Mouse (Mus musculus): Measurements from ENCODE around the gene Ubash3b. TPM values are rescaled to one million over a fixed set of nuclear protein-coding genes. Genes with fewer than 3 reads are reported as not detected.
A peak's percentile ranks its signal among the peaks of the same experiment; 100 is the strongest.

Ubash3b gene
- polyA plus RNA-seq, 1 experiment from 2014 or later: 13.7 TPM

DNA sequence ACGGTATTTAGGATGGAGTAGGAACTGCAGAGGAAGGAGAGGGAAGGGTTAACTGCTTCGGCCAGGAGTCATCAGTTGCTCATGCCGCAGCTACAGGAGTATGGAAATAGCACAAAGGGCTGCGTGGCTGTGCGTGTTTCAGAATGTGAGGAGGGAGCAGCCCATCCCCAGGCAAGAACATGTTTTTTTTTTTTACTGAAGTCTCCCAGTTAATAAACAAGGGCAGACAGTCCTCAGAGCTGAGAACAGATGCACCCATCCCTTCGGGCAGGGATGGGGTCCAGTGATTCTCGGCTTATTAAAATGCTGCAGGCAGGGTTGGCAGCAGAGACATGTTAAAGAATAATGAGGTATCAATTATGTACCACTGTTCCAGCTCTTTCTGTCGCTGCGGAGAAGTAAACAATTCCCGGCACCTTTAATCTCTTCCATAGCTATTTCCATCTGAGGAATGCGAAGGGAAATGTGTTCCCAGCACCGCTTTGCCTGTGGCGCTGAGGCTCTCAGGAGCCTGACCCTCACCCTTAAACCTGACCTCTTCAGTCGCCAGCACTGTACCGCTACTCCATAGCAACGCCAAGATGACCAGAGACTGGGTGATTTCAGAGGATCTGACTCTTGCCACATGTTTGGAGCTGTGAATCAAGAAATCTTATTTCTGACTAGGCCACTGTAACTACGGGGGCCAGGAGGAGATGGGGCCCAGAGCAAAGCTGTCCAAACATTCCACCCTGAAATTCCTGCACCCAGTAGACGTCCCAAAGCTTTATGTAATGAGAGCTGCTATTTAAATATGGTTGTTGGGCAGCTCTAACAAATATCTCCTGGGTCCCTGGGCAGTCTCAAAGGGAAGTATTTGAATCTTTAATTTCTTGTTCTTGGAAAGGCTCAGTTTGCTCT lies 129.7 kb downstream of the Ubash3b start:
- Histone ChIP-seq H3K9ac (ENCODE audit: low read depth, low read length) (no peak overlapping the region), H3K36me3 (ENCODE audit: control insufficient read depth, insufficient read depth, low read length) (no peaks in the 10 kb centered on the region), H3K4me2 (replicated peaks; ENCODE audit: low read depth, low read length) (no peak overlapping the region), H3K27ac (ENCODE audit: low read depth, low read length) (peak overlapping the region; percentile 34), H3K4me1 (replicated peaks; ENCODE audit: control insufficient read depth, insufficient read depth, low read length) (0 out of 2 replicates have a peak, but pooled peaks cover 5% of the 10 kb centered on the region), H3K9me3 (ENCODE audit: control insufficient read depth, low read length) (no peaks in the 10 kb centered on the region), H3K27me3 (ENCODE audit: control insufficient read depth, insufficient read depth, low read length) (no peaks in the 10 kb centered on the region), H3K4me3 (ENCODE audit: low read depth, low read length) (no peak overlapping the region)
- DNase-seq (ENCODE audit: low spot score) (peak; percentile 38), ATAC-seq (ENCODE audit: low FRiP score) (peak; percentile 33; the same call in 1 of the 2 replicates)
- WGBS: 56% methylated on average over 18 of the region's 18 CpGs

DNA sequence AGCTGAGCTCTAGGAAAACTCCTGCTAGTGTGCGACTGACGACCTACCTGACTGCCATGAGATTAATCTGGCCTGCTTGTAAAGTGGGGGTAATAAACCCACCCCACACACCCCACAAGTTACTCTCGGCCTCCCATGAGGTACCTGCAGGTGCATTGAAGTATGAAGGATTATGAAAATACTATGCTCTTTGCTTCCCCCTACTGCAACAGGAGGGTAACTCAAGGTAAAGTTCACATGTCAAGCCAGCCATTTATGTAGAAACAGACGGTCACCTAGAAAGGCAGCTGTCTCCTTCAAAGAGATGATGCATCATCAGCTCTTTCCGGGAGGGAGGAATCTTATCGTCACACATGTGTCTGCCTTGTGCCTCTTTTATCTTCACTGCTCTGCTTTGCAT lies 131.7 kb downstream of the Ubash3b start:
- Histone ChIP-seq H3K36me3 (ENCODE audit: control insufficient read depth, insufficient read depth, low read length) (no peaks in the 10 kb centered on the region), H3K4me2 (replicated peaks; ENCODE audit: low read depth, low read length) (no peak overlapping the region), H3K4me3 (ENCODE audit: low read depth, low read length) (no peak overlapping the region), H3K9me3 (ENCODE audit: control insufficient read depth, low read length) (no peaks in the 10 kb centered on the region), H3K27ac (ENCODE audit: low read depth, low read length) (no peak overlapping the region), H3K4me1 (replicated peaks; ENCODE audit: control insufficient read depth, insufficient read depth, low read length) (0 out of 2 replicates have a peak, but pooled peaks cover 5% of the 10 kb centered on the region), H3K27me3 (ENCODE audit: control insufficient read depth, insufficient read depth, low read length) (no peaks in the 10 kb centered on the region), H3K9ac (ENCODE audit: low read depth, low read length) (no peak overlapping the region)
- 82% methylated on average over 6 of the region's 6 CpGs for WGBS
- no peak for DNase-seq (ENCODE audit: low spot score)
- no peak for ATAC-seq (ENCODE audit: low FRiP score)

DNA sequence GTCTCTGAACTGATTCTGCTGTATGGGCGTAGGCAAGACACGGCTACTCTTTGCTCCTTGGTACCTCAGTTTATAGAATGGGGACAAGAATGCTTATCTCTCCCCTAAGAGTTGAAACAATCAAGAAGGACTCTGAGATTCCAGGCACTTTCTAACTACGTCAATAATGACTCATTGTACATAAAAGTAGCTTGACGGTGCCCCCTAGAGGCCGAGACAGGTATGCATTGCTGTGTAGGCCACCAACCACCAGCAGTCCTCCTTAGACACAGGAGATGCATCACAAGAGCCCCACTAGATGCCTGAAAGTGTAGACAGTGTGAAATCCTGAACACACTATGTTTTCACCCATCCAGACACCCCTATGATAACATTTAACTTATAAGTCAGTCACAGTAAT lies 133.0 kb downstream of the Ubash3b start:
- Histone ChIP-seq H3K27ac (ENCODE audit: low read depth, low read length) (no peak overlapping the region), H3K27me3 (ENCODE audit: control insufficient read depth, insufficient read depth, low read length) (no peaks in the 10 kb centered on the region), H3K4me1 (replicated peaks; ENCODE audit: control insufficient read depth, insufficient read depth, low read length) (0 out of 2 replicates have a peak, but pooled peaks cover 3% of the 10 kb centered on the region), H3K9ac (ENCODE audit: low read depth, low read length) (no peak overlapping the region), H3K9me3 (ENCODE audit: control insufficient read depth, low read length) (no peaks in the 10 kb centered on the region), H3K36me3 (ENCODE audit: control insufficient read depth, insufficient read depth, low read length) (no peaks in the 10 kb centered on the region), H3K4me3 (ENCODE audit: low read depth, low read length) (no peak overlapping the region), H3K4me2 (replicated peaks; ENCODE audit: low read depth, low read length) (no peak overlapping the region)
- 44% methylated on average over 5 of the region's 5 CpGs for WGBS
- ATAC-seq (ENCODE audit: low FRiP score): no peak
- DNase-seq (ENCODE audit: low spot score): peak; percentile 71

DNA sequence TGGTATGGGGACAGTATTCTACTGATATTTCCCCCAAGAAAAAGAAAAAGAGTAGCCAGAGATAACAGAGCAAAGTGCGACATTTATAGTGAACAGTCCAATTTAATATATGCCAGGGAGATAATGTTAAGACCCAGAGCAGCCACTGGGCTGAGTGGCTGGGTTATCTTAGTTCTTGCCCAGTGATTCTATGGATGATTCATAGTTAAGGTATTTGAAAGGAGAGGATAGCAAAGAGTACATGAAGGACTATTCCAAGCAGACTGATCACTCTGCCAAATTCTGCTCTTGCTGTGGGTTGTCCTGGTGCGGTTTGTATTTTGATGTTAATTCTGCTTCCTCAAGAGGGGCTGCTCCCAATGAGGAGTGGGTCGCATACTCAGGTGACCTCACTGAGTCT lies 139.8 kb downstream of the Ubash3b start:
- DNase-seq (ENCODE audit: low spot score): no peak
- H3K36me3 ChIP-seq (ENCODE audit: control insufficient read depth, insufficient read depth, low read length): no peaks in the 10 kb centered on the region
- 61% methylated on average over 3 of the region's 3 CpGs for WGBS
- H3K27ac ChIP-seq (ENCODE audit: low read depth, low read length): no peak overlapping the region
- H3K4me3 ChIP-seq (ENCODE audit: low read depth, low read length): no peak overlapping the region
- H3K4me1 ChIP-seq (replicated peaks; ENCODE audit: control insufficient read depth, insufficient read depth, low read length): no peaks in the 10 kb centered on the region
- H3K27me3 ChIP-seq (ENCODE audit: control insufficient read depth, insufficient read depth, low read length): no peaks in the 10 kb centered on the region
- no peak overlapping the region for H3K4me2 ChIP-seq (replicated peaks; ENCODE audit: low read depth, low read length)
- ATAC-seq (ENCODE audit: low FRiP score): no peak
- H3K9me3 ChIP-seq (ENCODE audit: control insufficient read depth, low read length): no peaks in the 10 kb centered on the region
- no peak overlapping the region for H3K9ac ChIP-seq (ENCODE audit: low read depth, low read length)

DNA sequence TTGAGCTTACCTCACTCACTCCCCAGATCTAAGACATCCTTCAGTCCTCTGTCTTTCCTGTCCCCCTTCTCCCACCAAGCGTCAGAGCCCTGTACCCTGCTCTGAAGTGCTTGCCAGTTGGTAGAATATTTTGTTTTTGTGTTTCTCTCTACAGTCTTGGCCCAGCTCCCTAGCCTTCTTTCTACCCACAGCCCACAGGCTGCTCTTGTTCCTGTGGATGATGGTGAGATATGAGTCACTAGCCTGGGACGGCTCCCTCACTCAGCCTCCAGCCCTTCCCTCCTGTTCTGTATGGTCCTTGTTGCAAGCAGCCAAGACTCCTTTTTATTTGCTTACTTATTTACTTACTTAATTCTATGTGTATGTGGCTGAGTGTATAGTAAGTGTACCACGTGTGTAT lies 141.0 kb downstream of the Ubash3b start:
- H3K4me2 ChIP-seq (replicated peaks; ENCODE audit: low read depth, low read length): no peak overlapping the region
- H3K4me1 ChIP-seq (replicated peaks; ENCODE audit: control insufficient read depth, insufficient read depth, low read length): no peaks in the 10 kb centered on the region
- H3K9ac ChIP-seq (ENCODE audit: low read depth, low read length): no peak overlapping the region
- H3K27ac ChIP-seq (ENCODE audit: low read depth, low read length): no peak overlapping the region
- no peak for ATAC-seq (ENCODE audit: low FRiP score)
- no peaks in the 10 kb centered on the region for H3K36me3 ChIP-seq (ENCODE audit: control insufficient read depth, insufficient read depth, low read length)
- H3K9me3 ChIP-seq (ENCODE audit: control insufficient read depth, low read length): no peaks in the 10 kb centered on the region
- no peak for DNase-seq (ENCODE audit: low spot score)
- no peaks in the 10 kb centered on the region for H3K27me3 ChIP-seq (ENCODE audit: control insufficient read depth, insufficient read depth, low read length)
- H3K4me3 ChIP-seq (ENCODE audit: low read depth, low read length): no peak overlapping the region
- WGBS: 85% methylated on average over 3 of the region's 3 CpGs

DNA sequence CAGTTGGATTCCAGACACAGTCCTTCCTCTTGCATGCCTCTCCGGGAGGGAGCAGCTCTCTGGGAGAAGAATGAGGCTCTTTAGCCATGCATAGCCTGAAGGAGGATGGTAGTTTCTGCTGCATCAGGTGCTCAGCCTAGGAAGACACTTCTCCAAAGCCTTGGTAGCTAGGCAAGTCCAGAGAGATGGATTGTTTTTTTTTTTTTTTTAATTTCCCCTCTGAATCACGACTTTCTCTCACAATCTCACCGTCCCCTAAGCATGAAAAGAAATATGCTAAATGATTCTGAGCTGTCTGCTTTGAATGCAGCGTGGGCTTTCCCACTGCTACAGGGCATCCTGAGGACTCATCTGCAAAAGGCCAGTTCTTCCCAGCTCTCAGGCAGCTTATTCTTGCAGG lies 147.0 kb downstream of the Ubash3b start:
- H3K9me3 ChIP-seq (ENCODE audit: control insufficient read depth, low read length): no peaks in the 10 kb centered on the region
- H3K4me2 ChIP-seq (replicated peaks; ENCODE audit: low read depth, low read length): no peak overlapping the region
- H3K36me3 ChIP-seq (ENCODE audit: control insufficient read depth, insufficient read depth, low read length): no peaks in the 10 kb centered on the region
- no peak overlapping the region for H3K9ac ChIP-seq (ENCODE audit: low read depth, low read length)
- no peak overlapping the region for H3K27ac ChIP-seq (ENCODE audit: low read depth, low read length)
- DNase-seq (ENCODE audit: low spot score) (no peak), ATAC-seq (ENCODE audit: low FRiP score) (no peak)
- WGBS: 40% methylated on average over 4 of the region's 4 CpGs
- peaks cover 6% of the 10 kb centered on the region; the same call in 1 of the 2 replicates for H3K4me1 ChIP-seq (replicated peaks; ENCODE audit: control insufficient read depth, insufficient read depth, low read length)
- H3K27me3 ChIP-seq (ENCODE audit: control insufficient read depth, insufficient read depth, low read length): no peaks in the 10 kb centered on the region
- no peak overlapping the region for H3K4me3 ChIP-seq (ENCODE audit: low read depth, low read length)

DNA sequence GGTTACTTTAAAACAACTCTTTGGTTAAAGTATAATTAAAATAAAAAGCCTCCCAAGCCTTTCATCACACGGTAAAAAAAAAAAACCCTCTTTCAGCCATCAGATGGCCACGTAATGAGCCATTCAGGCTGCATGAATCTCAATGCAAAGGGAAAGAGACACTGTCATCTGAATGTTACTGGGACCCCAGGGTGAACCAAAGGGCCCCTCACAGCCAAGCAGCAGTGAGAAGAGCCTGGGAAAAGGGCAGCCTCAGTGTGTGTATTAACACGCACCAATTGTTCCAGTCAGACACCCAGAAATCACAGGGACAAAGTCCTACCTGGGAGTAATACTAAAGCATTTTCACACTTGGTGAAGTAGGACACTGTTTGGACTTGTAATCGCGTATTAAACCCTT lies 149.0 kb downstream of the Ubash3b start:
- Histone ChIP-seq H3K9ac (ENCODE audit: low read depth, low read length) (no peak overlapping the region), H3K27me3 (ENCODE audit: control insufficient read depth, insufficient read depth, low read length) (no peaks in the 10 kb centered on the region), H3K4me3 (ENCODE audit: low read depth, low read length) (no peak overlapping the region), H3K9me3 (ENCODE audit: control insufficient read depth, low read length) (no peaks in the 10 kb centered on the region), H3K4me1 (replicated peaks; ENCODE audit: control insufficient read depth, insufficient read depth, low read length) (peaks cover 6% of the 10 kb centered on the region; the same call in 1 of the 2 replicates), H3K36me3 (ENCODE audit: control insufficient read depth, insufficient read depth, low read length) (no peaks in the 10 kb centered on the region), H3K4me2 (replicated peaks; ENCODE audit: low read depth, low read length) (no peak overlapping the region), H3K27ac (ENCODE audit: low read depth, low read length) (peak overlapping the region; percentile 75)
- 0 out of 2 replicates have a peak, but pooled peaks have one; percentile 48 for ATAC-seq (ENCODE audit: low FRiP score)
- no peak for DNase-seq (ENCODE audit: low spot score)
- WGBS: 58% methylated on average over 5 of the region's 5 CpGs

DNA sequence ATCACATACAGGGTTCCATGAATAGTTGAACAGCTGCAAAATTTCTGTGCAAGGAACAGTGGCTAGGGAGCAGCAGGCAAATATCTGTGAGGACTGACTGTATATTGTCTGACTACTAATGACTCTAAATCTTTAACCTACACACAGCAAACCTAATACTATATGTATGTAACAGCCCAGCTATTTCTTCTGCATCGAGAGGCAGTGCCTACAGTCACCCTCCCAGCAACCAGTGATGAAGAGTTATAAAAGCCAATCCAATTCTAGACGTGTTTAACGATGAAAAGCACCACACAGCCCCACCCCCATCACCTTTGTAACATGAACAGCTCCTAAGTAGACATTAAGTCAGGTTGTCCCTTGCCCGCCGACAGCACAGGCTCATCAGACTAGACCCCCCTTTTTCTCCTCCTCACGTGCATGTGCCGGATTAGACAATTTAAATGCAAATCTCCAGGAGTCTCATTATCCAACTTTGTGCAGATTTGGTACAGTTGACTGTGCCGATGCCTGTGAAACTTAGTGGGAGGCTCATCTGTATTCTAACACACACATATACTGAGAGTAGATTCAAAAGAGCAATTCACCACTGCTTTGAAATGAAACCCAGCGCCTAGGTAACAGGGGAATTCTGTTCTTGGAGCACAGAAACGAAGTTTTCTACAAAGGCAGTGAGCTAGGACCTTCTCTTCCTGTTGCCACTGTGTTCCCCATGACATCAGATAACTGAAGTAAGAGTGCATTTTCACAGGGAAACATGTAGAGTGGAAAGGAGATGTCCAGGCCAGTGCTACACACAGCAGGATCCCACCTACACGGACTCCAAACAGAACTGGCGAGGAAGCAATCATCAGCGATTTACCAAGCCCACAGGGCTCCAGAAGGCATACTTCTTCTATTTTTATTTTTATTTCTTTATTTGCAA lies 149.7 kb downstream of the Ubash3b start:
- Histone ChIP-seq H3K4me1 (replicated peaks; ENCODE audit: control insufficient read depth, insufficient read depth, low read length) (peaks cover 6% of the 10 kb centered on the region; the same call in 1 of the 2 replicates), H3K27ac (ENCODE audit: low read depth, low read length) (peak overlapping the region; percentile 75), H3K4me3 (ENCODE audit: low read depth, low read length) (no peak overlapping the region), H3K36me3 (ENCODE audit: control insufficient read depth, insufficient read depth, low read length) (no peaks in the 10 kb centered on the region), H3K9me3 (ENCODE audit: control insufficient read depth, low read length) (no peaks in the 10 kb centered on the region), H3K27me3 (ENCODE audit: control insufficient read depth, insufficient read depth, low read length) (no peaks in the 10 kb centered on the region), H3K9ac (ENCODE audit: low read depth, low read length) (no peak overlapping the region), H3K4me2 (replicated peaks; ENCODE audit: low read depth, low read length) (no peak overlapping the region; the same call in 1 of the 2 replicates)
- peak; percentile 89 for ATAC-seq (ENCODE audit: low FRiP score)
- 40% methylated on average over 13 of the region's 13 CpGs for WGBS
- peak; percentile 61 for DNase-seq (ENCODE audit: low spot score)
